Mouse (Mus musculus) ovary, postnatal 10 days (tissue): ENCODE measurements around the gene Plod3.

Experiments used
- DNase-seq: peaks from one replicate; pipeline ENCODE4 v3.0.0; 2022; ENCODE audit warnings: low spot score

Gene Plod3

DNA sequence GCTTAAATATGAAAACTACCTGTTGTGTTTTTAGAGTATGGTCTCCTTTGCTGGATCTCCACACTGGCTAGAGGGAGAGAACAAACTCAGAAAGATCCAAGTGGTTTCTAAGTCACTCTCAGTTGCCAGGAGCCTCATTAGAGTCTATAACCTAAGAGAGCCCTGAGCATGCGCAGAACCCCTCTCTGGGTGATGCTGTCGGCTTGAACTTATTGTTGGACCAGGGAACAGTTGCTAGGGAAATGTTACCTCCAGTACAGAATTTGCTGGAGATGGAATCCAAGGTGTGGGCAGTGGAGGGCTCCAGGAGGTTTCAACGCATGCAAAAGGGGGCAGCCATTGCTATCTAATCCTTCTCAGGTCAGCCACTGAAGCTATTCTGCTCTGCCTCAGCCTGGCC, 37.5 kb downstream of the Plod3 start:
- DNase-seq = no peak

DNA sequence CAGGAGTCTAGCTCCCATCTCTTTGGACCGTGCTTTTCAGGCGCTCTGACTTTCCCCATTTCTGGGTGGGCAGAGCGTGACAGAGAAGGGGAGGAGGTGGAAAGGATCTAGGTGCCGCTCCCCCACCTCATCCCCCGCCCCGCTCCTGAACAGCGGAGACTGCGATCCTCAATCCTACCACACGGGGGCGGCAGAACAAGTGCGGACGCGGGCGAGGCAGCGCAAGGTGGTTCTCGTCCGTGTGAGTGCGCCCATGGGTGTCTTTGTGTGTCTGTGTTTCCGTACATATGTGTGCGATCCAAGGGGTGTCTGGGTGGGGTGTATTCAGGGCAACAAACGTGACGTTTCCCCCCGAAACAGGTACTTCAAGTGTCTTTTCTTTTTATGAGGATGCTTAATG, 38.3 kb downstream of the Plod3 start:
- DNase-seq = peak; percentile 62

DNA sequence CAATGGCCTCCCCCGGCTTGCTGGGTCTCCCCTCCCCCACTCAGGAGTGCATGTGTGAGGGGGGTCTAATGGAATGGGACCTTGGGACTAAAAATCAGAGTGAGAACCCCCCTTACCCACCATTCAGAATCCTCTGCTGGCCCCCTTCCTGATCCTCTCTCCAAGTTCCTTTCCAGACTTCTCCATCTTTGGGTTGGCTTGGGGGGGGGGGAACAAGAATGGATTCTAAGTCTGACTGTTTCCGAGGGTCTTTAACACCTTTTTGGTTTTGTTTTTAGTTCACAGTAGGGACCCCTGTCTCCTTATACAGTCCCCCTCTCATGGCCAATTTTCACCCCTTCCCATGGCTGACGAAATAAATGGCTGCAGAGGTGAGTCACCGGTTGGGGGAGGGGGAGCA, 39.3 kb downstream of the Plod3 start, which contains the start of gene Vgf:
TSS of gene Vgf (plus strand) at position 301 of the 400 bp plus-strand sequence.
- DNase-seq = no peak

DNA sequence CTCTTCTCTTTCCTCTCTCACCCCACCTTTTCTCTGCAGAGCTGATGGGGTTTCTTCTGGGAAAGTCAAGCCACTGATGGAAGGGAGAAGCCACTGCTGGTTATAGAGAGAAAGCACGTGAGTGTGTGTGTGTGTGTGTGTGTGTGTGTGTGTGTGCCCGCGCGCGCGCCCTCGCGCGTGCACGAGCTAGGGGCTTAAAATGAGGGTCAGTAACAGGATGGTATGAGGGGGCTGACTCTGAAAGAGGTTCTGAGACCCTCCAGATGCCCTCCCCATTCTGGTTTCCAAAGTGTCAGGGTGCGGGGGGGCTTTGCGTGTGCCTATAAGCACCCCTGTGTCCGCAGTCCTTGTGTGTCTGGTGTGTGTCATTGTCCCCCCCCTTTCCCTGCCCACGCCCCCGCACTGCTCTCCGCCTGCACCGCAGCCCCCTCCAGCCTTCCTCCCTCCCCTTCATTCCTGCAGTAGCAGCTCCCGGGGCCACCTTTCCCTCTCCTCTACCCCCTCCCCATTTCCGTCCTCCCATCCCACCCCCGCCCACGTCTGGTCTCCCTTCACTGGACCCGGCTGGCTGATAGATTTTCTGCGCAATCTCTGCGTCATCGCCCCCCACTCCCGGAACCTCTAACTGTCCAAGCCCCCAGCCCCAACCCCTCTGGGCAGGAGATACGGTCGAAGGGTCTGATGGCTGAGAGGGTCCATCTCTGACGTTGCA, 41.9 kb downstream of the Plod3 start:
- DNase-seq = no peak

DNA sequence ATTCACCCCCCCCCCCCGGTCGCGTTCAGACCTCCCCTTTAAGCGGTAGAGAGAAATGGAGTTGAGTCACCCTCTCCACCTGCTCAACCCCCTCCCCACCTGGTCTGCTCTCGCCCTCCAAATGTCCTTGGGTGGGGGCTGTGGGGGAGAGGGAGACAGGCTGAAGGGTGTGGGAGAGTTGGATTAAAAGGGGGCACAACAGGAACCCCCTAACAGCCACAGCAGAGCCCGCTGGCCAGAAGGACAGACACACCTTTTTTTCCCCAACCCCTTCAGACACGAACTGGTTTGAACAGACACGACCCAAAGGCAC, 42.4 kb downstream of the Plod3 start:
- no peak for DNase-seq

GRCm38 (mm10) chr5:137029643-137030415, 43.0 kb downstream of the Plod3 start:
- peak; percentile 97 for DNase-seq

GRCm38 (mm10) chr5:137030416-137030810, 43.6 kb downstream of the Plod3 start:
- no peak for DNase-seq

DNA sequence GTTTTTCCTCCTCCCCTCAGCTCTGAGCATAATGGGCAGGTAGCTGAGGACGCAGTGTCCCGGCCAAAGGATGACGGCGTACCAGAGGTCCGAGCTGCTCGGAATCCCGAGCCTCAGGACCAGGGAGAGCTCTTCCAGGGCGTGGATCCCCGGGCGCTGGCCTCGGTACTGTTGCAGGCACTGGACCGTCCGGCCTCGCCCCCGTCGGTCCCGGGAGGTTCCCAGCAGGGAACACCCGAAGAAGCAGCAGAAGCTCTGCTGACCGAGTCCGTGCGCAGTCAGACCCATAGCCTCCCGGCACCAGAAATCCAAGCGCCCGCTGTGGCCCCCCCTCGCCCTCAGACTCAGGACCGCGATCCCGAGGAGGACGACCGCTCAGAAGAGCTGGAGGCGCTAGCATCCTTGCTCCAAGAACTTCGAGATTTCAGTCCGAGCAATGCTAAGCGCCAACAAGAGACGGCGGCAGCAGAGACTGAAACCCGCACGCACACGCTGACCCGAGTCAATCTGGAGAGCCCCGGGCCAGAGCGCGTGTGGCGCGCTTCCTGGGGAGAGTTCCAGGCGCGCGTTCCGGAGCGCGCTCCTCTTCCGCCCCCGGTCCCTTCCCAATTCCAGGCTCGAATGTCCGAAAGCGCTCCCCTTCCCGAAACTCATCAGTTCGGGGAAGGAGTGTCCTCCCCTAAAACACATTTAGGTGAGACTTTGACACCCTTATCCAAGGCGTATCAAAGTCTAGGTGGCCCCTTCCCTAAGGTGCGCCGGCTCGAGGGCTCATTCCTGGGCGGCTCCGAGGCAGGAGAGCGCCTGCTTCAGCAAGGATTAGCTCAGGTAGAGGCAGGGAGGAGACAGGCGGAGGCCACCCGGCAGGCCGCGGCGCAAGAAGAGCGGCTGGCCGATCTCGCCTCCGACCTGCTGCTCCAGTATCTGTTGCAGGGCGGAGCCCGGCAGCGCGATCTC, 44.5 kb downstream of the Plod3 start:
- no peak for DNase-seq

- no peak for DNase-seq
Observed at GRCm38 (mm10) chr5:137032033-137032421, 45.2 kb downstream of the Plod3 start.

DNA sequence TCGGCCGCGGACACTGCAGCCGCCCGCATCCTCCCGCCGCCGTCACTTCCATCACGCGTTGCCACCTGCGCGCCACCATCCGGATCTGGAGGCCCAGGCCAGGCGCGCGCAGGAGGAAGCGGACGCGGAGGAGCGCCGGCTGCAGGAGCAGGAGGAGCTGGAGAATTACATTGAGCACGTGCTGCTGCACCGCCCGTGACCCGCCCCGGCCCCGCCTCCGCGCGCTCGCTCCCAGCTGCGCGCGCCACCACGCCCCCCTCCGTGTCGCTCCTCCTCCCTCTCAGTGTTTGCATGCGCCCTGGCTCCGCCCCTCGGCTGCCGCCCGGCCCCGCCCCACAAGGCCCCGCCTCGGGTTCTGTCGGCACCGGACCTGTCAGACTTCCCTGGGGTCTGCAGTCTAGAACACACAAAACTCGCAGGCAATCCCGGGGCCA, 45.8 kb downstream of the Plod3 start:
- DNase-seq = peak; percentile 49

DNA sequence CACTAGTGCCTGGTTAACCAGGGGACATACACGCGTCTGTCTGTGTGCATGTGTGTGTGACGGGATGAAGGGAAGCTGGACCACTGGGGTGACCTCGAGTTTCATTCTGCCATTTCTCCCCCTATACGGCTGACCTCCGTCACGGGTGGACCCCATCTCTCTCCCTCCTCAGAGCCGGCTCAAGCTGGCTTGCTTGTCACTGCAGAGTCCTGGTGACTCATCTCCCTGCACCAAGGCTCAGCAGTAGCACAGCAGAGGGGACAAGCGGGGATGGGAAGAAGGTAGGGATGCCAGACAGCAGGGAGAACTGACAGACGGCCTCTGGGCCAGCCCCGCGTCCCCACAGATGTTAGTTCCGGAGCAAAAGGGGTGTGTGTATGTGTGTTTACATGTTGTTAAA, 49.4 kb downstream of the Plod3 start:
- DNase-seq = no peak

DNA sequence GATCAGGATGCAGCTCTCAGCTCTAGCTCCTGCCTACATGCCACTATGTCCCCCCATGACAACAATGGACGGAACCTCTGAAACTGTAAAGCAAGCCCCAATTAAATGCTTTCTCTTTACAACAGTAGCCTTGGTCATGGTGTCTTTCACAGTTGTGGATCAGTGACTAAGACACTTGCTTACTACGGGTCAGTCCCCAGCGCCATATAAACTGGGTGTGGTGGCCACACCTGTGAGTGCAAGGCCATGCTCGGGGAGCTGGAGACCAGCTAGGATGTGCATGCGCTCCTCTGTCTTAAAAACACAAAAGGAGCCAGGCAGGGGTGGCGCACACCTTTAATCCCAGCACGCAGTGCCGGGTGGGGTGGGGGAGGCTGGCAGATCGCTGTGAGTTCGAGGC, 52.6 kb downstream of the Plod3 start:
- DNase-seq = no peak

DNA sequence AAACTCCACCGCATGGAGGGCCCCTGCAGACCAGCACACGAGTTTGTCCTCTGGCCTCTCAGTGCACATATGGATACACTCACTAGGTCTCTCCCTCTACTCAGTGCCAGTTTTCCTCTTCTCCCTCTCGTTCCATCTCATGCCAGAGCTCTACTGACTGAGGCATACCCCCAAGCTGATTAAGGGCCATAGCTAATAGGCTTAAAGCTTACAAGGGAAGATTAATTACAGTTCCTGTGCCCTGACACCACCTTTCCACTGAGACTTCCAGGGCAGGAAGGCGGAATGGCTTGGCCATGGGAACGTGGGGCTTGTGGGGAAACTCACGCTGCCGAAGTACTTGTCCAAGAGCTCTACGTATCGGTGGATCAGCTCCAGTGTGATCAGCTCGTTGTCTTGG, 54.6 kb downstream of the Plod3 start:
- DNase-seq = no peak

DNA sequence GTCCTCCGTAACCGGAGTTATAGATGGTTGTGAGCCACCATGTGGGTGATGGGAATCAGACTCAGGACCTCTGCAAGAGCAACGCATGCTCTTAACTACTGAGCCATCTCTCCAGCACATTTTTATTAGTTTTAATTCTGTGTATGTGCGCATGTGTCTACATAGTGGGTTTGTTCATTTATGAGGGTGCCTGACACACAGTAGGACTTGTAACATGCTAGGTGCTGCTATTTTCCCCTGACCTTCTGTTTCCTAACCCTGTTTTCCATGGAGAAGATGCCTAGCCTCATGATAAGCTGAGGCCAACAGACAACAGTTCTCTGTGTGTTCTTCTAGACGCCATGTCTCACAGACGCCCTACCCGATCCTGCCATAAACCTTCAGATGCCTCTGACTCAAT, 57.2 kb downstream of the Plod3 start:
- no peak for DNase-seq

GRCm38 (mm10) chr5:137045402-137046323, 58.8 kb downstream of the Plod3 start, which contains the start of gene Ap1s1:
Gene Ap1s1 (minus strand): TSS chr5:137046135.
- DNase-seq = peak; percentile 95
